Mouse (Mus musculus): ENCODE measurements at regions not wholly inside any gene's neighbourhood (a gene's known extent, or its start where the extent isn't known, plus 50 kb on each side); places are given as distances from the start of the nearest gene placed in this dataset.

- no peak for TF ChIP-seq CTCF (conservative IDR thresholded peaks at IDR 0.05; ENCODE audit: low read length)
- TF ChIP-seq NANOG (IDR thresholded peaks at IDR 0.05; ENCODE audit: borderline replicate concordance, low read length): no peak
Measured at GRCm38 (mm10) chr1:169187658-169188057, 343.6 kb downstream of the Nuf2 start.

Data from E14TG2a.4 (cell line).